Mouse (Mus musculus): ENCODE measurements around the gene Rmdn2.

- TF ChIP-seq CTCF (IDR thresholded peaks at IDR 0.05; ENCODE audit: control insufficient read depth, insufficient read depth, insufficient read length) (no peak), MAX (IDR thresholded peaks at IDR 0.05) (no peak), USF1 (IDR thresholded peaks at IDR 0.05; ENCODE audit: low read depth) (no peak), FOSL1 (IDR thresholded peaks at IDR 0.05; ENCODE audit: insufficient read depth, low read length, poor library complexity, severe bottlenecking) (peak; percentile 68)
Measured at GRCm38 (mm10) chr17:79598596-79599577, 12.8 kb upstream of the Rmdn2 start.
